Mouse (Mus musculus) E14TG2a.4 (cell line): ENCODE results near the gene Tmem216.

Experiments used
- H3K27me3 ChIP-seq: 2 replicates; pipeline ENCODE4 v1.6.1; 2014; ENCODE audit warnings: low read length, control low read depth; ENCODE audit not compliant: insufficient read depth
- H3K36me3 ChIP-seq: 2 replicates; pipeline ENCODE4 v1.6.1; 2014; ENCODE audit warnings: low read length, control low read depth; ENCODE audit not compliant: insufficient read depth
- H3K4me1 ChIP-seq: replicated peaks from 2 replicates; pipeline ENCODE4 v1.6.1; 2014; ENCODE audit warnings: low read depth, low read length, control low read depth
- H3K4me3 ChIP-seq: replicated peaks from 2 replicates; pipeline ENCODE4 v1.5.1; 2014; ENCODE audit warnings: mild to moderate bottlenecking, low read length
- H3K9me3 ChIP-seq: 2 replicates; pipeline ENCODE4 v1.6.1; 2014; ENCODE audit warnings: low read length, control low read depth
- CTCF ChIP-seq: conservative IDR thresholded peaks from 2 replicates; pipeline ENCODE4 v1.5.1; 2014; ENCODE audit warnings: low read length
- NANOG ChIP-seq: IDR thresholded peaks from 2 replicates; pipeline ENCODE4 v1.6.1; 2014; ENCODE audit warnings: borderline replicate concordance, low read length, mixed read lengths
- POU5F1 ChIP-seq: IDR thresholded peaks from 2 replicates; pipeline ENCODE4 v1.6.1; 2014; ENCODE audit warnings: low read length, borderline replicate concordance

Tmem216 gene

GRCm38 (mm10) chr19:10591659-10592377 lies 35.8 kb upstream of the Tmem216 start:
- H3K27me3 ChIP-seq: no peaks in the 10 kb centered on the region
- TF ChIP-seq POU5F1 (no peak), NANOG (no peak), CTCF (no peak)
- peaks cover 9% of the 10 kb centered on the region for H3K4me1 ChIP-seq
- no peak overlapping the region for H3K4me3 ChIP-seq
- H3K9me3 ChIP-seq: no peaks in the 10 kb centered on the region
- H3K36me3 ChIP-seq: peaks cover 81% of the 10 kb centered on the region

- Histone ChIP-seq H3K27me3 (no peaks in the 10 kb centered on the region), H3K4me3 (no peak overlapping the region), H3K36me3 (peaks cover 66% of the 10 kb centered on the region), H3K4me1 (peaks cover 9% of the 10 kb centered on the region), H3K9me3 (no peaks in the 10 kb centered on the region)
- TF ChIP-seq POU5F1: no peak
- TF ChIP-seq NANOG: no peak
- TF ChIP-seq CTCF: no peak
Measured at GRCm38 (mm10) chr19:10590301-10590700, 34.3 kb upstream of the Tmem216 start.

GRCm38 (mm10) chr19:10589127-10589857 lies 33.3 kb upstream of the Tmem216 start:
- TF ChIP-seq CTCF (no peak), NANOG (no peak), POU5F1 (no peak)
- no peaks in the 10 kb centered on the region for H3K27me3 ChIP-seq

GRCm38 (mm10) chr19:10587231-10587630 lies 31.2 kb upstream of the Tmem216 start:
- Histone ChIP-seq H3K36me3 (peaks cover 39% of the 10 kb centered on the region), H3K4me1 (peaks cover 9% of the 10 kb centered on the region), H3K9me3 (no peaks in the 10 kb centered on the region), H3K27me3 (no peaks in the 10 kb centered on the region), H3K4me3 (no peak overlapping the region)
- TF ChIP-seq CTCF (no peak), POU5F1 (no peak), NANOG (no peak)

More at GRCm38 (mm10) chr19:10589127-10589857, 33.3 kb upstream of the Tmem216 start:
- Histone ChIP-seq H3K4me1 (peaks cover 9% of the 10 kb centered on the region), H3K36me3 (peaks cover 56% of the 10 kb centered on the region), H3K4me3 (no peak overlapping the region), H3K9me3 (no peaks in the 10 kb centered on the region)

GRCm38 (mm10) chr19:10585112-10585511 lies 29.1 kb upstream of the Tmem216 start:
- no peak for TF ChIP-seq CTCF
- TF ChIP-seq POU5F1: no peak
- TF ChIP-seq NANOG: no peak
- peaks cover 26% of the 10 kb centered on the region for H3K36me3 ChIP-seq
- H3K4me1 ChIP-seq: peaks cover 13% of the 10 kb centered on the region
- no peak overlapping the region for H3K4me3 ChIP-seq
- no peaks in the 10 kb centered on the region for H3K27me3 ChIP-seq
- no peaks in the 10 kb centered on the region for H3K9me3 ChIP-seq

GRCm38 (mm10) chr19:10583550-10584146 lies 27.6 kb upstream of the Tmem216 start:
- Histone ChIP-seq H3K27me3 (no peaks in the 10 kb centered on the region), H3K9me3 (no peaks in the 10 kb centered on the region)
- TF ChIP-seq NANOG: no peak
- no peak for TF ChIP-seq CTCF
- TF ChIP-seq POU5F1: no peak

GRCm38 (mm10) chr19:10581984-10582383 lies 25.9 kb upstream of the Tmem216 start:
- TF ChIP-seq POU5F1 (no peak), CTCF (no peak), NANOG (no peak)
- Histone ChIP-seq H3K9me3 (no peaks in the 10 kb centered on the region), H3K4me1 (peaks cover 17% of the 10 kb centered on the region), H3K4me3 (no peak overlapping the region), H3K36me3 (peaks cover 6% of the 10 kb centered on the region), H3K27me3 (no peaks in the 10 kb centered on the region)

More at GRCm38 (mm10) chr19:10583550-10584146, 27.6 kb upstream of the Tmem216 start:
- Histone ChIP-seq H3K4me1 (peaks cover 7% of the 10 kb centered on the region), H3K4me3 (no peak overlapping the region), H3K36me3 (peaks cover 15% of the 10 kb centered on the region)

- peaks cover 23% of the 10 kb centered on the region for H3K4me1 ChIP-seq
- TF ChIP-seq NANOG: no peak
- TF ChIP-seq CTCF: no peak
- peaks cover 6% of the 10 kb centered on the region for H3K36me3 ChIP-seq
- H3K9me3 ChIP-seq: no peaks in the 10 kb centered on the region
- H3K4me3 ChIP-seq: no peak overlapping the region
- no peaks in the 10 kb centered on the region for H3K27me3 ChIP-seq
Measured at GRCm38 (mm10) chr19:10580761-10581160, 24.7 kb upstream of the Tmem216 start.
